Mouse (Mus musculus): ENCODE data around the gene Tbc1d7. TPM values are rescaled to one million over a fixed set of nuclear protein-coding genes. Genes with fewer than 3 reads are reported as not detected.

Gene Tbc1d7
- total and polyA plus RNA-seq, 2 experiments from 2014 or later, result 30.8 to 85.9 TPM

GRCm38 (mm10) chr13:43112280-43112679 is 59.0 kb downstream of the Tbc1d7 start:
- DNase-seq (ENCODE audit: low spot score), result peak; percentile 94
- Histone ChIP-seq H3K27ac (ENCODE audit: low read depth, low read length) (no peak overlapping the region), H3K9me3 (ENCODE audit: low read length) (no peaks in the 10 kb centered on the region), H3K27me3 (ENCODE audit: insufficient read depth, low read length) (no peaks in the 10 kb centered on the region), H3K36me3 (ENCODE audit: insufficient read depth, low read length) (no peaks in the 10 kb centered on the region), H3K4me2 (ENCODE audit: low read depth, low read length, poor library complexity, severe bottlenecking) (no peak overlapping the region), H3K9ac (replicated peaks; ENCODE audit: low read length, poor library complexity, severe bottlenecking) (no peak overlapping the region), H3K4me1 (ENCODE audit: insufficient read depth, low read length) (no peaks in the 10 kb centered on the region), H3K4me3 (ENCODE audit: low read depth, low read length) (no peak overlapping the region)
- 68% methylated on average over 7 of the region's 7 CpGs for WGBS
- ATAC-seq (ENCODE audit: low FRiP score), result peak; percentile 44; the same call in 1 of the 2 replicates
- TF ChIP-seq CTCF (IDR thresholded peaks at IDR 0.05), result no peak

GRCm38 (mm10) chr13:43104496-43104895 is 66.8 kb downstream of the Tbc1d7 start:
- DNase-seq (ENCODE audit: low spot score), result no peak

GRCm38 (mm10) chr13:43102943-43103342 is 68.4 kb downstream of the Tbc1d7 start:
- Histone ChIP-seq H3K9me3 (ENCODE audit: low read length) (no peaks in the 10 kb centered on the region), H3K4me3 (ENCODE audit: low read depth, low read length) (no peak overlapping the region), H3K36me3 (ENCODE audit: insufficient read depth, low read length) (no peaks in the 10 kb centered on the region), H3K9ac (replicated peaks; ENCODE audit: low read length, poor library complexity, severe bottlenecking) (no peak overlapping the region), H3K27me3 (ENCODE audit: insufficient read depth, low read length) (no peaks in the 10 kb centered on the region), H3K27ac (ENCODE audit: low read depth, low read length) (no peak overlapping the region), H3K4me2 (ENCODE audit: low read depth, low read length, poor library complexity, severe bottlenecking) (no peak overlapping the region), H3K4me1 (ENCODE audit: insufficient read depth, low read length) (no peaks in the 10 kb centered on the region)
- 80% methylated on average over 7 of the region's 7 CpGs for WGBS
- DNase-seq (ENCODE audit: low spot score) (no peak), ATAC-seq (ENCODE audit: low FRiP score) (no peak)
- no peak for TF ChIP-seq CTCF (IDR thresholded peaks at IDR 0.05)

More at GRCm38 (mm10) chr13:43104496-43104895, 66.8 kb downstream of the Tbc1d7 start:
- no peak overlapping the region for H3K9ac ChIP-seq (replicated peaks; ENCODE audit: low read length, poor library complexity, severe bottlenecking)
- H3K4me3 ChIP-seq (ENCODE audit: low read depth, low read length), result no peak overlapping the region
- H3K27ac ChIP-seq (ENCODE audit: low read depth, low read length), result no peak overlapping the region
- H3K4me2 ChIP-seq (ENCODE audit: low read depth, low read length, poor library complexity, severe bottlenecking), result no peak overlapping the region
- no peaks in the 10 kb centered on the region for H3K4me1 ChIP-seq (ENCODE audit: insufficient read depth, low read length)
- no peak for ATAC-seq (ENCODE audit: low FRiP score)
- H3K36me3 ChIP-seq (ENCODE audit: insufficient read depth, low read length), result no peaks in the 10 kb centered on the region
- 94% methylated on average over 9 of the region's 9 CpGs for WGBS
- H3K27me3 ChIP-seq (ENCODE audit: insufficient read depth, low read length), result no peaks in the 10 kb centered on the region
- H3K9me3 ChIP-seq (ENCODE audit: low read length), result no peaks in the 10 kb centered on the region
- peak; percentile 40 for TF ChIP-seq CTCF (IDR thresholded peaks at IDR 0.05)

Other genes with a start within 250 kb of the Tbc1d7 start
- 21.1 and 22.4 TPM in 2 replicates for gene Gfod1, start 132.7 kb upstream of the Tbc1d7 start, total RNA-seq (2014; rRNA removed)
- 2.0 and 2.4 TPM in 2 replicates for gene Gfod1, start 132.7 kb upstream of the Tbc1d7 start, polyA plus RNA-seq (2015; fragmentation: Nextera tagmentation; extraction: Ambion mirVana)
- gene Sirt5, start 194.0 kb upstream of the Tbc1d7 start, total RNA-seq (2014; rRNA removed), result 26.7 and 38.8 TPM in 2 replicates
- gene Sirt5, start 194.0 kb upstream of the Tbc1d7 start, polyA plus RNA-seq (2015; fragmentation: Nextera tagmentation; extraction: Ambion mirVana), result 25.4 and 26.1 TPM in 2 replicates
- 40.8 and 62.4 TPM in 2 replicates for gene Nol7, start 226.9 kb upstream of the Tbc1d7 start, total RNA-seq (2014; rRNA removed)
- gene Nol7, start 226.9 kb upstream of the Tbc1d7 start, polyA plus RNA-seq (2015; fragmentation: Nextera tagmentation; extraction: Ambion mirVana), result 195 and 198 TPM in 2 replicates